Mouse (Mus musculus): ENCODE measurements at regions not wholly inside any gene's neighbourhood (a gene's known extent, or its start where the extent isn't known, plus 50 kb on each side); places are given as distances from the start of the nearest gene placed in this dataset.
A peak's percentile ranks its signal among the peaks of the same experiment; 100 is the strongest.

GRCm38 (mm10) chr17:31732176-31732880, 54.7 kb downstream of the Cryaa start:
- Histone ChIP-seq H3K4me3 (replicated peaks; ENCODE audit: low read length) (no peak overlapping the region), H3K4me2 (ENCODE audit: low read depth, low read length) (no peak overlapping the region), H3K27ac (ENCODE audit: low read length) (no peak overlapping the region), H3K36me3 (ENCODE audit: control insufficient read depth, insufficient read depth, low read length) (no peaks in the 10 kb centered on the region), H3K9ac (ENCODE audit: low read length) (no peak overlapping the region), H3K4me1 (ENCODE audit: control insufficient read depth, insufficient read depth, low read length) (peaks cover 4% of the 10 kb centered on the region), H3K27me3 (ENCODE audit: control insufficient read depth, insufficient read depth, low read length) (no peaks in the 10 kb centered on the region), H3K9me3 (replicated peaks; ENCODE audit: control insufficient read depth, low read length) (no peaks in the 10 kb centered on the region)
- 86% methylated on average over 32 of the region's 32 CpGs for WGBS
- ATAC-seq (ENCODE audit: insufficient read depth, low FRiP score), result no peak

DNA sequence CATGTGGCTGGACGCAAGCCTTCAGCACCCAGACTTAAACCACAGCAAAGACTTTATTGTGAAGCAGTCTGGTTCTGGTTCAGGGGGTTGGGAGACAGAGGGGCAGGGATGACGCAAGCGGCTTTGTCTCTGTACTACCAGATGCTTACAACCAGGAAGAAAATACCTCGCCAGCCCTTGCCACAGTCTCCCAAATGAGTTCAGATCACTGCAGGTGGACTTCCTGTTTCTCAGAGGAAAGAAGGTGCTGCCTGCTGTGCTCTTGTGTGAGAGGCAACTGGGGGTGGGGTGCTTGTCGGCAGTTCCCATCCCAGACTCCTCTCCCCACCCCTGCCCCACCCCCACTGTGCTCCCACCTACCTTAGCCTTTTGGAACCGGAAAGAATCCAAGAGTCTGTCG, 56.9 kb downstream of the Cryaa start:
- ATAC-seq (ENCODE audit: insufficient read depth, low FRiP score), result no peak
- no peak overlapping the region for H3K9ac ChIP-seq (ENCODE audit: low read length)
- 54% methylated on average over 7 of the region's 7 CpGs for WGBS
- no peak overlapping the region for H3K4me3 ChIP-seq (replicated peaks; ENCODE audit: low read length)
- no peak overlapping the region for H3K27ac ChIP-seq (ENCODE audit: low read length)
- no peaks in the 10 kb centered on the region for H3K36me3 ChIP-seq (ENCODE audit: control insufficient read depth, insufficient read depth, low read length)
- H3K9me3 ChIP-seq (replicated peaks; ENCODE audit: control insufficient read depth, low read length), result no peaks in the 10 kb centered on the region
- no peaks in the 10 kb centered on the region for H3K27me3 ChIP-seq (ENCODE audit: control insufficient read depth, insufficient read depth, low read length)
- peaks cover 4% of the 10 kb centered on the region; the same call in 1 of the 2 replicates for H3K4me1 ChIP-seq (ENCODE audit: control insufficient read depth, insufficient read depth, low read length)
- no peak overlapping the region for H3K4me2 ChIP-seq (ENCODE audit: low read depth, low read length)

DNA sequence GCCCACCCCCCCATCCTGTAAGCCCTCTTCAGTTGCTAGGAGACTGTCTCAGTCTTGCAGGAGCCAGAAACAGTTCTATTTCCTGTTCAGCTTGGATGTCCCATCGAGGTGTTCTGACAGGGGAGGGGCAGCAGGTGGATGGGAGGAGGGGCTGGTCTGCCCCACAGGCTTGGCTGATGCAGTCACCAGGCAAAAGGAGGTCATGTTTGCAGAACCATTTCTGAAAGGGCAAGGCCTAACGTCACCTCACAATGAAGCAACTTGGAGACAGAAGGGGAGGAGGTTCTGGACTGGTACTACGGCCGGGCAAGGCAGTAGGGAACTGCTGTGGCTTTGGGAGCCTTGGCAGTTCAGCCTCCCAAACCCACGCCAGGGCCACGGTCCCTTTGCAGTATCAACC, 59.1 kb downstream of the Cryaa start:
- Histone ChIP-seq H3K4me1 (ENCODE audit: control insufficient read depth, insufficient read depth, low read length) (no peaks in the 10 kb centered on the region), H3K27ac (ENCODE audit: low read length) (0 out of 2 replicates have a peak overlapping the region, but pooled peaks have one; percentile 22), H3K9me3 (replicated peaks; ENCODE audit: control insufficient read depth, low read length) (no peaks in the 10 kb centered on the region), H3K4me2 (ENCODE audit: low read depth, low read length) (no peak overlapping the region), H3K9ac (ENCODE audit: low read length) (no peak overlapping the region), H3K27me3 (ENCODE audit: control insufficient read depth, insufficient read depth, low read length) (no peaks in the 10 kb centered on the region), H3K36me3 (ENCODE audit: control insufficient read depth, insufficient read depth, low read length) (no peaks in the 10 kb centered on the region), H3K4me3 (replicated peaks; ENCODE audit: low read length) (no peak overlapping the region)
- 59% methylated on average over 6 of the region's 6 CpGs for WGBS
- peak; percentile 63; the same call in 1 of the 2 replicates for ATAC-seq (ENCODE audit: insufficient read depth, low FRiP score)

DNA sequence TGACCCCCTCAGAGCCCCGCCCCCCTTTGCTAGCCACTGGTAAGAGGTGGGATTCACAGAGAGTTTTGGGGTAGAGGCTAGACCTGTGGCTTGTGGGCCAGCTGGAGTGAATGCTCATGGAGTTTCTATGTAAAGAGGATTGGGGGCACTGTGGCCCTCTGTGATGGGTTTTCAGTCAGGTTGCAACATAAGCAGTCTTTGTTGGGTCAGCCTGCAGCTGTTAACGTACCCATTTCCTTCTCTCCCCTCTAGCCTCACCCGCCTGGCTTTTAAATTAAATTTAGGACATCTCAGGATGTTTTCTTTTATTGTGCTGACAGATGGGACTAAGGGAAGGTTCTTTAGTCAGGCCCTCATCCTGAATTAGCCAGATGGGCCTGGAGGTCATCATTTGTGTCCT, 60.6 kb downstream of the Cryaa start:
- Histone ChIP-seq H3K4me3 (replicated peaks; ENCODE audit: low read length) (no peak overlapping the region), H3K27ac (ENCODE audit: low read length) (no peak overlapping the region), H3K9me3 (replicated peaks; ENCODE audit: control insufficient read depth, low read length) (no peaks in the 10 kb centered on the region), H3K4me1 (ENCODE audit: control insufficient read depth, insufficient read depth, low read length) (no peaks in the 10 kb centered on the region), H3K36me3 (ENCODE audit: control insufficient read depth, insufficient read depth, low read length) (no peaks in the 10 kb centered on the region), H3K9ac (ENCODE audit: low read length) (no peak overlapping the region), H3K27me3 (ENCODE audit: control insufficient read depth, insufficient read depth, low read length) (no peaks in the 10 kb centered on the region), H3K4me2 (ENCODE audit: low read depth, low read length) (no peak overlapping the region)
- WGBS, result 75% methylated on average over 3 of the region's 3 CpGs
- no peak for ATAC-seq (ENCODE audit: insufficient read depth, low FRiP score)

- no peaks in the 10 kb centered on the region for H3K36me3 ChIP-seq (ENCODE audit: control insufficient read depth, insufficient read depth, low read length)
- no peaks in the 10 kb centered on the region for H3K27me3 ChIP-seq (ENCODE audit: control insufficient read depth, insufficient read depth, low read length)
- H3K9ac ChIP-seq (ENCODE audit: low read length), result no peak overlapping the region
- H3K27ac ChIP-seq (ENCODE audit: low read length), result no peak overlapping the region
- 48% methylated on average over 11 of the region's 11 CpGs for WGBS
- no peaks in the 10 kb centered on the region for H3K4me1 ChIP-seq (ENCODE audit: control insufficient read depth, insufficient read depth, low read length)
- H3K9me3 ChIP-seq (replicated peaks; ENCODE audit: control insufficient read depth, low read length), result no peaks in the 10 kb centered on the region
- H3K4me2 ChIP-seq (ENCODE audit: low read depth, low read length), result no peak overlapping the region
- H3K4me3 ChIP-seq (replicated peaks; ENCODE audit: low read length), result no peak overlapping the region
- no peak for ATAC-seq (ENCODE audit: insufficient read depth, low FRiP score)
These were observed 62.0 kb downstream of the Cryaa start for GRCm38 (mm10) chr17:31739586-31739985.

GRCm38 (mm10) chr17:31740059-31740458, 62.5 kb downstream of the Cryaa start:
- Histone ChIP-seq H3K4me3 (replicated peaks; ENCODE audit: low read length) (no peak overlapping the region), H3K4me1 (ENCODE audit: control insufficient read depth, insufficient read depth, low read length) (no peaks in the 10 kb centered on the region), H3K27me3 (ENCODE audit: control insufficient read depth, insufficient read depth, low read length) (no peaks in the 10 kb centered on the region), H3K9me3 (replicated peaks; ENCODE audit: control insufficient read depth, low read length) (no peaks in the 10 kb centered on the region), H3K9ac (ENCODE audit: low read length) (no peak overlapping the region), H3K36me3 (ENCODE audit: control insufficient read depth, insufficient read depth, low read length) (no peaks in the 10 kb centered on the region), H3K4me2 (ENCODE audit: low read depth, low read length) (no peak overlapping the region), H3K27ac (ENCODE audit: low read length) (no peak overlapping the region)
- ATAC-seq (ENCODE audit: insufficient read depth, low FRiP score), result no peak
- 68% methylated on average over 11 of the region's 11 CpGs for WGBS

DNA sequence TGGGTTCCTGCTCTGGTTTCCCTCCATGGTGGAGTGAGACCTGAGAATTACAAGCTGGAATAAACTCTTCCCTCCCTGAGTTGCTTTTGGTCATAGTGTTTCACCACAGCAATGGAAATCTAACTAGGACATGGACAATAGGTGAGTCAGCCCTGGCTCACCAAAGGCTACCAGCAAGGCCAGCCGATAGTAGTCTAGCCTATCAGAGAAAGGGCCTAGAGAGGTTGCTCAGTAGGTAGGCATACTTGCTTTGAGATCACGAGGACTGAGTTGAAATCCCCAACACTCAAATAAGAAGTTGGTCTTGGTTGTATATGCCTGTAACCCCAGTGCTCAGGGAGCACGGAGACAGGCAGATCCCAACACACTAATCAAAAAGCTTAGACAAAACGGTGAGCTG, 66.0 kb downstream of the Cryaa start:
- H3K36me3 ChIP-seq (ENCODE audit: control insufficient read depth, insufficient read depth, low read length), result no peaks in the 10 kb centered on the region
- no peak overlapping the region for H3K4me3 ChIP-seq (replicated peaks; ENCODE audit: low read length)
- no peak for ATAC-seq (ENCODE audit: insufficient read depth, low FRiP score)
- no peak overlapping the region for H3K27ac ChIP-seq (ENCODE audit: low read length)
- H3K9ac ChIP-seq (ENCODE audit: low read length), result no peak overlapping the region
- H3K4me2 ChIP-seq (ENCODE audit: low read depth, low read length), result no peak overlapping the region
- H3K9me3 ChIP-seq (replicated peaks; ENCODE audit: control insufficient read depth, low read length), result no peaks in the 10 kb centered on the region
- H3K4me1 ChIP-seq (ENCODE audit: control insufficient read depth, insufficient read depth, low read length), result peaks cover 21% of the 10 kb centered on the region
- 90% methylated on average over 4 of the region's 4 CpGs for WGBS
- no peaks in the 10 kb centered on the region for H3K27me3 ChIP-seq (ENCODE audit: control insufficient read depth, insufficient read depth, low read length)

- Histone ChIP-seq H3K27ac (ENCODE audit: low read length) (peak overlapping the region; percentile 81), H3K9me3 (replicated peaks; ENCODE audit: control insufficient read depth, low read length) (no peaks in the 10 kb centered on the region), H3K36me3 (ENCODE audit: control insufficient read depth, insufficient read depth, low read length) (no peaks in the 10 kb centered on the region), H3K4me1 (ENCODE audit: control insufficient read depth, insufficient read depth, low read length) (peaks cover 21% of the 10 kb centered on the region), H3K4me2 (ENCODE audit: low read depth, low read length) (0 out of 2 replicates have a peak overlapping the region, but pooled peaks have one; percentile 27), H3K4me3 (replicated peaks; ENCODE audit: low read length) (no peak overlapping the region), H3K27me3 (ENCODE audit: control insufficient read depth, insufficient read depth, low read length) (no peaks in the 10 kb centered on the region), H3K9ac (ENCODE audit: low read length) (peak overlapping the region; percentile 61)
- 23% methylated on average over 20 of the region's 20 CpGs for WGBS
- peak; percentile 63 for ATAC-seq (ENCODE audit: insufficient read depth, low FRiP score)
These were observed 68.8 kb downstream of the Cryaa start for GRCm38 (mm10) chr17:31746198-31747111.

DNA sequence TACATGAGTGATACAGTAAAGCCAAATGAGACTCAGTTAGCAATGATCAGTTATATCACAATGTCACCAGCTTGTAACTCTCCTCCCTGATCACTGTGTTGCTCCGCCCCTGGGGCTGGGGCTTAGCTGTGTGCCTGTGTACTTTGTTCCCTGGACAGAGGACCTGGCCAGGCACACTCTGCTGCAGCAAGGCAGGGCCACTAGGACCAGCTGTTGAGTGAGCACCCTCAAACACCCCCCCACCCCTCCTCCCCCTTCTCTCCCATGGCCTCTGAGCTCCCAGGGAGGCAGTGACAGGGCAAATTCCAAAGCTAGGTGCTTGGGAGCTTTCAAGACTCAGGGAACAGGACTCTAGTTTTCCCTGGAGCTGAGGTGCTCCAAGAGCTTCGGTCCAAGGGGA, 70.0 kb downstream of the Cryaa start:
- 73% methylated on average over 2 of the region's 2 CpGs for WGBS
- Histone ChIP-seq H3K27ac (ENCODE audit: low read length) (peak overlapping the region; percentile 81), H3K9me3 (replicated peaks; ENCODE audit: control insufficient read depth, low read length) (no peaks in the 10 kb centered on the region), H3K36me3 (ENCODE audit: control insufficient read depth, insufficient read depth, low read length) (no peaks in the 10 kb centered on the region), H3K4me3 (replicated peaks; ENCODE audit: low read length) (no peak overlapping the region), H3K9ac (ENCODE audit: low read length) (peak overlapping the region; percentile 61), H3K4me2 (ENCODE audit: low read depth, low read length) (no peak overlapping the region), H3K4me1 (ENCODE audit: control insufficient read depth, insufficient read depth, low read length) (peaks cover 21% of the 10 kb centered on the region), H3K27me3 (ENCODE audit: control insufficient read depth, insufficient read depth, low read length) (no peaks in the 10 kb centered on the region)
- peak; percentile 34; the same call in 1 of the 2 replicates for ATAC-seq (ENCODE audit: insufficient read depth, low FRiP score)
